Mouse (Mus musculus) liver, embryonic 11.5 days (tissue): ENCODE data around the gene Nucb1. TPM values are rescaled to one million over a fixed set of nuclear protein-coding genes. Genes with fewer than 3 reads are reported as not detected.
"Not testable (repeated sequence)": the region's sequence is repeated elsewhere in the genome, so short reads cannot be mapped to it uniquely, and the experiment has no call there.

Source experiments
- ATAC-seq: fragments of 200-750 bp; cut with Nextera tagmentation; replicated peaks from 2 replicates; pipeline ENCODE4 v1.8.0; 2017; ENCODE audit warnings: moderate number of reproducible peaks, mild to moderate bottlenecking, moderate TSS enrichment, moderate library complexity; ENCODE audit not compliant: low FRiP score
- DNase-seq: peaks from one replicate; pipeline ENCODE4 v3.0.0-alpha.2; 2017; ENCODE audit warnings: low spot score
- H3K27ac ChIP-seq: fragments of 300-500 bp; sonication (generic); 2 replicates; pipeline ENCODE4 v1.5.1; 2014; ENCODE audit warnings: mild to moderate bottlenecking, low read depth, low read length, control low read depth
- H3K27me3 ChIP-seq: fragments of 300-500 bp; sonication (generic); replicated peaks from 2 replicates; pipeline ENCODE4 v1.6.1; 2014; ENCODE audit warnings: low read length, mixed read lengths; ENCODE audit not compliant: control insufficient read depth, insufficient read depth
- H3K36me3 ChIP-seq: fragments of 300-500 bp; sonication (generic); 2 replicates; pipeline ENCODE4 v1.6.1; 2014; ENCODE audit warnings: mild to moderate bottlenecking, low read length, moderate library complexity, mixed read lengths; ENCODE audit not compliant: control insufficient read depth, insufficient read depth
- H3K4me1 ChIP-seq: fragments of 300-500 bp; sonication (generic); replicated peaks from 2 replicates; pipeline ENCODE4 v1.6.1; 2014; ENCODE audit warnings: low read length, mixed read lengths; ENCODE audit not compliant: control insufficient read depth, insufficient read depth
- H3K4me2 ChIP-seq: fragments of 300-500 bp; sonication (generic); 2 replicates; pipeline ENCODE4 v1.6.1; 2014; ENCODE audit warnings: mild to moderate bottlenecking, control low read depth, moderate library complexity
- H3K4me3 ChIP-seq: fragments of 300-500 bp; sonication (generic); 2 replicates; pipeline ENCODE4 v1.5.1; 2014; ENCODE audit warnings: low read depth, low read length, control low read depth
- H3K9ac ChIP-seq: fragments of 300-500 bp; sonication (generic); 2 replicates; pipeline ENCODE4 v1.6.1; 2014; ENCODE audit warnings: low read depth, low read length, control low read depth
- H3K9me3 ChIP-seq: fragments of 300-500 bp; sonication (generic); 2 replicates; pipeline ENCODE4 v1.6.1; 2016; ENCODE audit warnings: low read length, inconsistent platforms, mixed read lengths; ENCODE audit not compliant: control insufficient read depth
- WGBS: fragments of 180-500 bp; shearing (Covaris S2); extraction: QIAGEN DNeasy Blood & Tissue Kit; methylation state at CpG from one replicate; pipeline ENCODE4 v1.1.7; 2014; 5-methylcytosine and 5-hydroxymethylcytosine counted together
- polyA plus RNA-seq: library from polyadenylated mRNA; unstranded; fragments of >200 nt; fragmentation: Nextera tagmentation; extraction: Ambion mirVana; gene quantifications from 2 replicates; pipeline ENCODE4 v1.2.1, GENCODE M21; 2014

Nucb1 gene
- polyA plus RNA-seq, 1 experiment from 2014 or later: 149 TPM

- DNase-seq (no peak), ATAC-seq (no peak)
- Histone ChIP-seq H3K27me3 (no peaks in the 10 kb centered on the region), H3K4me1 (peaks cover 43% of the 10 kb centered on the region), H3K4me2 (peak overlapping the region; percentile 80), H3K36me3 (peaks cover 9% of the 10 kb centered on the region; the same call in 1 of the 2 replicates), H3K4me3 (peak overlapping the region; percentile 87), H3K9me3 (no peaks in the 10 kb centered on the region), H3K27ac (peak overlapping the region; percentile 23; the same call in 1 of the 2 replicates), H3K9ac (peak overlapping the region; percentile 64)
- WGBS: 52% methylated on average over 16 of the region's 16 CpGs
Observed at GRCm38 (mm10) chr7:45522194-45522752, 12.1 kb upstream of the Nucb1 start.

GRCm38 (mm10) chr7:45521728-45522184 lies 11.6 kb upstream of the Nucb1 start:
- Histone ChIP-seq H3K9ac (peak overlapping the region; percentile 64), H3K9me3 (no peaks in the 10 kb centered on the region), H3K36me3 (peaks cover 9% of the 10 kb centered on the region; the same call in 1 of the 2 replicates), H3K27ac (peak overlapping the region; percentile 23), H3K4me3 (peak overlapping the region; percentile 87), H3K4me2 (peak overlapping the region; percentile 80), H3K4me1 (peaks cover 40% of the 10 kb centered on the region), H3K27me3 (no peaks in the 10 kb centered on the region)
- DNase-seq (peak; percentile 84), ATAC-seq (peak; percentile 38)
- under 1% methylated on average over 28 of the region's 28 CpGs for WGBS

- H3K36me3 ChIP-seq: peaks cover 9% of the 10 kb centered on the region; the same call in 1 of the 2 replicates
- no peak overlapping the region for H3K9ac ChIP-seq
- H3K4me3 ChIP-seq: no peak overlapping the region
- peaks cover 49% of the 10 kb centered on the region for H3K4me1 ChIP-seq
- no peak for ATAC-seq
- H3K9me3 ChIP-seq: no peaks in the 10 kb centered on the region
- no peak overlapping the region for H3K27ac ChIP-seq
- DNase-seq: no peak
- WGBS: 92% methylated on average over 7 of the region's 7 CpGs
- H3K4me2 ChIP-seq: no peak overlapping the region; the same call in 1 of the 2 replicates
- H3K27me3 ChIP-seq: no peaks in the 10 kb centered on the region
Observed at GRCm38 (mm10) chr7:45520605-45521004, 10.4 kb upstream of the Nucb1 start.

- no peak for ATAC-seq
- Histone ChIP-seq H3K9me3 (no peaks in the 10 kb centered on the region), H3K9ac (no peak overlapping the region), H3K27me3 (no peaks in the 10 kb centered on the region), H3K4me1 (peaks cover 53% of the 10 kb centered on the region), H3K36me3 (peaks cover 9% of the 10 kb centered on the region; the same call in 1 of the 2 replicates), H3K4me2 (0 out of 2 replicates have a peak overlapping the region, but pooled peaks have one; percentile 2), H3K4me3 (no peak overlapping the region), H3K27ac (no peak overlapping the region)
- DNase-seq: no peak
- WGBS: 74% methylated on average over 8 of the region's 8 CpGs
Observed at GRCm38 (mm10) chr7:45519345-45520120, 9.3 kb upstream of the Nucb1 start.

- no peak for ATAC-seq
- Histone ChIP-seq H3K27ac (no peak overlapping the region), H3K4me2 (no peak overlapping the region), H3K9me3 (no peaks in the 10 kb centered on the region), H3K4me3 (no peak overlapping the region), H3K4me1 (peaks cover 48% of the 10 kb centered on the region), H3K27me3 (no peaks in the 10 kb centered on the region), H3K9ac (no peak overlapping the region), H3K36me3 (peaks cover 4% of the 10 kb centered on the region; the same call in 1 of the 2 replicates)
- no peak for DNase-seq
- 94% methylated on average over 16 of the region's 16 CpGs for WGBS
Observed at GRCm38 (mm10) chr7:45518618-45519017, 8.4 kb upstream of the Nucb1 start.

GRCm38 (mm10) chr7:45516846-45517245 lies 6.6 kb upstream of the Nucb1 start:
- not testable (repeated sequence) for H3K36me3 ChIP-seq, H3K4me2 ChIP-seq, H3K9me3 ChIP-seq, H3K9ac ChIP-seq, DNase-seq, ATAC-seq, H3K27me3 ChIP-seq, H3K4me3 ChIP-seq, H3K27ac ChIP-seq
- 63% methylated on average over 5 of the region's 5 CpGs for WGBS
- peaks cover 34% of the 10 kb centered on the region for H3K4me1 ChIP-seq

- H3K27me3 ChIP-seq: no peaks in the 10 kb centered on the region
- H3K36me3 ChIP-seq: no peaks in the 10 kb centered on the region
- WGBS: 17% methylated on average over 16 of the region's 16 CpGs
- no peaks in the 10 kb centered on the region for H3K9me3 ChIP-seq
- H3K27ac ChIP-seq: peak overlapping the region; percentile 77
- H3K4me3 ChIP-seq: peak overlapping the region; percentile 18
- H3K4me1 ChIP-seq: peaks cover 29% of the 10 kb centered on the region
- peak overlapping the region; percentile 59 for H3K4me2 ChIP-seq
- ATAC-seq (peak; percentile 85), DNase-seq (peak; percentile 67)
- H3K9ac ChIP-seq: peak overlapping the region; percentile 46
Observed at GRCm38 (mm10) chr7:45515436-45515835, 5.2 kb upstream of the Nucb1 start.

- H3K9me3 ChIP-seq: no peaks in the 10 kb centered on the region
- no peaks in the 10 kb centered on the region for H3K36me3 ChIP-seq
- H3K27ac ChIP-seq: peak overlapping the region; percentile 77; the same call in 1 of the 2 replicates
- peaks cover 25% of the 10 kb centered on the region for H3K4me1 ChIP-seq
- no peak overlapping the region for H3K9ac ChIP-seq
- ATAC-seq (no peak), DNase-seq (no peak)
- no peak overlapping the region for H3K4me3 ChIP-seq
- 86% methylated on average over 7 of the region's 7 CpGs for WGBS
- no peak overlapping the region; the same call in 1 of the 2 replicates for H3K4me2 ChIP-seq
- no peaks in the 10 kb centered on the region for H3K27me3 ChIP-seq
Observed at GRCm38 (mm10) chr7:45514411-45514810, 4.2 kb upstream of the Nucb1 start.
